Mouse (Mus musculus) CH12.LX (cell line): ENCODE measurements at regions not wholly inside any gene's neighbourhood (a gene's known extent, or its start where the extent isn't known, plus 50 kb on each side); places are given as distances from the start of the nearest gene placed in this dataset.

Experiments
- CHD1 ChIP-seq: IDR thresholded peaks from 2 replicates; pipeline ENCODE4 v1.6.1; 2012; ENCODE audit warnings: low read depth, low read length, improper control_type of control experiment, inconsistent platforms
- CTCF ChIP-seq, 2 experiments: IDR thresholded peaks in 1 of 2; conservative IDR thresholded peaks in 1 of 2; 2 replicates each; pipeline ENCODE4 v1.5.1; 2011 to 2012; ENCODE audit warnings: low read depth in 2 of 2, low read length in 2 of 2, improper control_type of control experiment in 1 of 2, inconsistent platforms in 1 of 2, mild to moderate bottlenecking in 1 of 2, moderate library complexity in 1 of 2
- EP300 ChIP-seq: IDR thresholded peaks from 2 replicates; pipeline ENCODE4 v1.6.1; 2011; ENCODE audit warnings: low read length, improper control_type of control experiment
- JUN ChIP-seq: IDR thresholded peaks from 2 replicates; pipeline ENCODE4 v1.6.1; 2011; ENCODE audit warnings: low read depth, mild to moderate bottlenecking, low read length, improper control_type of control experiment, moderate library complexity; ENCODE audit not compliant: insufficient read depth
- POLR2A ChIP-seq: IDR thresholded peaks from 2 replicates; pipeline ENCODE4 v1.6.1; 2011; ENCODE audit warnings: low read depth, mild to moderate bottlenecking, improper control_type of control experiment, low read length
- POLR2AphosphoS2 ChIP-seq: IDR thresholded peaks from 2 replicates; pipeline ENCODE4 v1.6.1; 2011; ENCODE audit warnings: low read depth, low read length, improper control_type of control experiment
- RAD21 ChIP-seq: IDR thresholded peaks from 2 replicates; pipeline ENCODE4 v1.6.1; 2011; ENCODE audit warnings: low read depth, mild to moderate bottlenecking, low read length, improper control_type of control experiment, moderate library complexity
- RCOR1 ChIP-seq: conservative IDR thresholded peaks from 2 replicates; pipeline ENCODE4 v1.6.1; 2012; ENCODE audit warnings: low read depth, mild to moderate bottlenecking, inconsistent platforms, low read length, improper control_type of control experiment
- ZMIZ1 ChIP-seq: IDR thresholded peaks from 2 replicates; pipeline ENCODE4 v1.6.1; 2012; ENCODE audit warnings: low read depth, mild to moderate bottlenecking, inconsistent platforms, low read length, improper control_type of control experiment
- ZNF384 ChIP-seq: IDR thresholded peaks from 2 replicates; pipeline ENCODE4 v1.6.1; 2012; ENCODE audit warnings: low read depth, low read length, improper control_type of control experiment, inconsistent platforms

GRCm38 (mm10) chr8:93642770-93643169 lies 107.1 kb upstream of the Ces5a start:
- no peak for TF ChIP-seq POLR2A
- no peak for TF ChIP-seq ZMIZ1
- no peak for TF ChIP-seq CTCF (conservative IDR thresholded peaks at IDR 0.05 in 1 of 2, IDR thresholded peaks at IDR 0.05 in 1 of 2; ENCODE audit: low read depth in 2 of 2, low read length in 2 of 2)
- no peak for TF ChIP-seq ZNF384
- no peak for TF ChIP-seq JUN
- TF ChIP-seq RCOR1 = no peak
- no peak for TF ChIP-seq EP300
- no peak for TF ChIP-seq CHD1
- TF ChIP-seq RAD21 = no peak
- no peak for TF ChIP-seq POLR2AphosphoS2
